Mouse (Mus musculus): ENCODE data around the gene Prdm16.

GRCm38 (mm10) chr4:154586334-154586733 is 50.3 kb downstream of the Prdm16 start:
- TF ChIP-seq E2F4 (IDR thresholded peaks at IDR 0.05; ENCODE audit: insufficient replicate concordance, low read depth, low read length) (no peak), ZMIZ1 (IDR thresholded peaks at IDR 0.05; ENCODE audit: low read depth, low read length) (no peak), CTCF (conservative IDR thresholded peaks at IDR 0.05 in 1 of 2, IDR thresholded peaks at IDR 0.05 in 1 of 2; ENCODE audit: low read depth in 2 of 2, low read length in 2 of 2) (no peak), MAX (IDR thresholded peaks at IDR 0.05; ENCODE audit: low read length) (no peak), TCF12 (IDR thresholded peaks at IDR 0.05; ENCODE audit: low read depth, low read length) (no peak), POLR2A (IDR thresholded peaks at IDR 0.05; ENCODE audit: low read depth, low read length) (no peak), USF1 (IDR thresholded peaks at IDR 0.05; ENCODE audit: low read depth, low read length) (no peak), EP300 (IDR thresholded peaks at IDR 0.05; ENCODE audit: low read length) (no peak), MYC (IDR thresholded peaks at IDR 0.05; ENCODE audit: low read depth, low read length) (no peak)
